Mouse (Mus musculus) bone marrow, adult 2 months (tissue): ENCODE measurements around the gene Adgrl1.

Experiments
- CTCF ChIP-seq: fragments of 200-500 bp; IDR thresholded peaks from 2 replicates; pipeline ENCODE4 v1.5.1; 2011; ENCODE audit warnings: low read length, control low read depth; ENCODE audit not compliant: control insufficient read depth, insufficient read depth
- POLR2A ChIP-seq: fragments of 200-500 bp; IDR thresholded peaks from 2 replicates; pipeline ENCODE4 v1.6.1; 2011; ENCODE audit warnings: low read depth, mild to moderate bottlenecking, control low read depth, low read length, borderline replicate concordance; ENCODE audit not compliant: control insufficient read depth

- TF ChIP-seq POLR2A (no peak), CTCF (no peak)
Measured at GRCm38 (mm10) chr8:83941066-83941677, 41.3 kb downstream of the Adgrl1 start.
